Mouse (Mus musculus) myocyte (in vitro differentiated cells): ENCODE measurements around the gene Scyl1.
A peak's percentile ranks its signal among the peaks of the same experiment; 100 is the strongest.

Experiments
- CEBPB ChIP-seq: IDR thresholded peaks from 2 replicates; pipeline ENCODE4 v1.6.1; 2011; ENCODE audit warnings: mild to moderate bottlenecking, moderate library complexity; ENCODE audit not compliant: poor library complexity, insufficient read depth, severe bottlenecking
- E2F4 ChIP-seq: IDR thresholded peaks from one replicate; pipeline ENCODE4 v1.6.1; 2011; ENCODE audit warnings: mild to moderate bottlenecking, control low read depth, moderate library complexity; ENCODE audit not compliant: insufficient read depth
- MYOG ChIP-seq, 3 experiments: IDR thresholded peaks; one replicate each; pipeline ENCODE4 v1.6.1; 2011; ENCODE audit warnings: control low read depth in 2 of 3, low read depth in 2 of 3, mild to moderate bottlenecking in 2 of 3; ENCODE audit not compliant: insufficient read length in 2 of 3, control insufficient read depth in 1 of 3, insufficient read depth in 1 of 3
- POLR2A ChIP-seq: IDR thresholded peaks from one replicate; pipeline ENCODE4 v1.6.1; 2011; ENCODE audit warnings: low read depth, mild to moderate bottlenecking, control low read depth, moderate library complexity; ENCODE audit not compliant: insufficient read length
- POLR2AphosphoS2 ChIP-seq: IDR thresholded peaks from one replicate; pipeline ENCODE4 v1.6.1; 2011; ENCODE audit warnings: low read depth, control low read depth; ENCODE audit not compliant: insufficient read length
- REST ChIP-seq: IDR thresholded peaks from one replicate; pipeline ENCODE4 v1.6.1; 2011; ENCODE audit warnings: mild to moderate bottlenecking, control low read depth, moderate library complexity; ENCODE audit not compliant: insufficient read depth, insufficient read length
- SRF ChIP-seq: IDR thresholded peaks from one replicate; pipeline ENCODE4 v1.6.1; 2011; ENCODE audit warnings: low read depth; ENCODE audit not compliant: control insufficient read depth, insufficient read length
- TCF12 ChIP-seq: IDR thresholded peaks from one replicate; pipeline ENCODE4 v1.6.1; 2011; ENCODE audit warnings: mild to moderate bottlenecking, control low read depth; ENCODE audit not compliant: poor library complexity, insufficient read depth, severe bottlenecking
- USF1 ChIP-seq: IDR thresholded peaks from one replicate; pipeline ENCODE4 v1.6.1; 2011; ENCODE audit warnings: low read depth, mild to moderate bottlenecking, control low read depth, moderate library complexity

DNA sequence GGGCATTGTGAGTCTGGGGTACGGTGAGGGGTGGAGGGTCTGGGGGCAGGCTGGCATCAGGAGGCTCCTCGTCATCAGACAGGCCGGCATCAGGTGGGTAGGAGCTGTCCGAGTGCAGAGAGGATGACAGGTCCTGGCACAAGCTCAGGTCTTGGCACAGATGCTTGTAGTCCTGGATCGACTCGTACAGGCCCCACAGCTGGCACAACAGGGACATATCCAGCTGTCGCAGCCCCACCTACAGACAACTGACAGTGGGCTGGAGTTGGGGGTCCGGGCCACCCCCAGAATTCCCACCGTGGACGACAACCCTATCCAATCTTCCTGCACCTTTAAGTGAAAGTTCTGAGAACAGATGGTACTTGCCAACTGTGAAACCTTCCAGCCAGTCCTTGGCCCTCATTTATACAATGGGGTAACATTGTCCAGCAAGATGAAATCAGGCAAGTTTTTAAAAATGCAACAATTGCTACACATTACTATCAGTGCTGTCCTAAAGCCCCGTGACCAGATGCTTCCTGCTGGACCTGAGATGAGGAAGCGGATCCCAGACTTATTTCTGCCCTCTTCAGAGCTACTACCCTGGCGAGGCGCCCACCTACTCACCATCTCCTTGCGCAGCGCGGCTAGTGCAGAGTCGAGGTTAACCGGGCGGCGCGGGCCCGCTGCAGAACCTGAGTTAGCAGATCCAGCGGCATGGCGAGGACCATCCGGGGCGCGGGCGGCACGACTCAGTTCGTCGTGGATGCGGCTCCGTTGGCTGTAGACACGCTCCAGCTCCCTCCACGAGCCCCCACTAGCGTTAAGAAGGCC is 42.4 kb downstream of the Scyl1 start:
- TF ChIP-seq POLR2A, result no peak
- peak in 2 of 3 experiments; percentile 14 to 48 for TF ChIP-seq MYOG (IDR thresholded peaks at IDR 0.05; ENCODE audit: control insufficient read depth in 1 of 3, insufficient read depth in 1 of 3, insufficient read length in 2 of 3, low read depth in 2 of 3)
- no peak for TF ChIP-seq E2F4
- no peak for TF ChIP-seq TCF12
- peak; percentile 87 for TF ChIP-seq POLR2AphosphoS2
- no peak for TF ChIP-seq CEBPB
- no peak for TF ChIP-seq REST
- TF ChIP-seq SRF, result no peak
- TF ChIP-seq USF1, result no peak
